Mouse (Mus musculus) thymus, postnatal 10 days (tissue): ENCODE data around the gene Kctd21.

ENCODE experiments used
- DNase-seq, 2 experiments: peaks; one replicate each; pipeline ENCODE4 v3.0.0; 2021; ENCODE audit warnings: low spot score in 2 of 2

Kctd21 gene

DNA sequence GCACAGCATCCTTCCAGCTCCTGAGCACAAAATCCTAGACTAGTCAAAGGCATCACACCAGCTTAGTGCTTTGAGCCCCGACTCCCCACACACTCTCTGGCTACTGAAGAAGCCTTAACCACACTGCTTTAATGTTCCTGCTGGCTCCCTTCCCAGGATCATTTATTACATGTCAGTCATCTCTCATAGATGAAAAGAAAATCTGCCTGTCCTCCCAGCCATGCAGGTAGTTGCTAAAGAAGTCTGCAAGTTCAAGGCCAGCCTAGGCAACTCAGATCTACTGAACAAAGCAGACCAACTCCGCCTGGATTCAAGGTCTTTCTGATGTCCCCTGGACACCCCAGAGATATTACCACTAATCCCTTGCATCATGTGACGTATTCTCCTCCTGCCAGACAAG, 14.4 kb upstream of the Kctd21 start:
- no peak for DNase-seq

DNA sequence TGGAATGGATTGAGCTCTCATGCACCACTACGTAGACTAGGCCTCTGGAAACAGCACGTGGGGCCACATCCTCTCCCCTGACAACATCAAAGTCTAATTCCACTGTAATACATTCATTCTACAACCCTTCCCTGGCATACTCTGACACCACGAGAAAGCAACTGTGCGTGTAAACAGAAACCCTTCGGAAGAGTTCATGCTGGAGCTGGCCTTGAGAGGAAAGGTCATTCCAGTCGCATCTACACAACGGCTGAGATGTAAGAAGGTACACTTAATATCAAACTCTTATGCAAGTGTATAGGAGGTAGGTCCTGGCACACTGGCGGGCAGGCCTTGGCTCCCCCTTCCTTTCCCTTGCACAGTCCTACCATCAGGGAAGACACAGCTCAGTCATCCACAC, 7.8 kb upstream of the Kctd21 start:
- DNase-seq: no peak

- DNase-seq: no peak
Observed at GRCm38 (mm10) chr7:97325156-97325985, 6.8 kb upstream of the Kctd21 start.

GRCm38 (mm10) chr7:97327376-97327775, 4.8 kb upstream of the Kctd21 start:
- no peak for DNase-seq

DNA sequence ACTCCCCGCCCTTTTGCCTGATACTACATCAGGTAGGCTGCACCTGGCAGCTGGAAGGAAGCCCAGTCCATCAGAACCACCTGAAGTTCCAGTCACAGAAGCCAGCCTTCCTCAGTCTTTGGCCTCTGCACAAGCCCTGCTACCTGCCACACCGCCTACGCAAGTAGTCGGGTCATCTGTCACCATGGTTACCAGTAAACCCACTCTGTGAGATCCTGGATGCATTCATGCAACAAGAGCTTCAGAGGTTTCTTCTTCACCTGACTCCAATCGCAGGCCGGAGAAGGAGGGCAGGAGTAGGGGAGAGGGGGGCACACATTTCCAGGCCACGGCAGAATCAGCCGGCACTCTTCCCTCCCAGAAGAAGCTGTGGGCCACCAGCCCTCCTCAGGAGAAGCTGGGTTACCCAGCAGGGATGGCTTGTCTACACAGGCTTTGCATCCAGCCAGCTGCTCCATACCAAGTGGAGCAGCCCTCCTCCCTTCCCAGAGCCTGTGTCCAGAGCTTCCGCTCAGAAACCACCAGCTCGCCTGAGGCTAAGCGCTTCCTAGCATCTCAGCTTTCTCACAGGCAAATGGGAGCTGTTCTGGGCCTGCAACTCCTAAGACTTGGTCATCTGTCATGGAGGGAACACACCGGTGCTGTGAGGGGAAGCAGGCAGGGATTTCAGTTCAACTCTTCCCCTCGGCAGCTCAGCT, 3.1 kb upstream of the Kctd21 start:
- DNase-seq: no peak

GRCm38 (mm10) chr7:97329676-97330075, 2.5 kb upstream of the Kctd21 start:
- no peak for DNase-seq

- peak in 1 of 2 experiments; percentile 6 for DNase-seq
Observed at GRCm38 (mm10) chr7:97330931-97331645, 1.0 kb upstream of the Kctd21 start.

GRCm38 (mm10) chr7:97332667-97333041, 527 bp downstream of the Kctd21 start:
- DNase-seq: no peak

- DNase-seq: peak in 1 of 2 experiments; percentile 8
Observed at GRCm38 (mm10) chr7:97333113-97333898, 1.2 kb downstream of the Kctd21 start.

DNA sequence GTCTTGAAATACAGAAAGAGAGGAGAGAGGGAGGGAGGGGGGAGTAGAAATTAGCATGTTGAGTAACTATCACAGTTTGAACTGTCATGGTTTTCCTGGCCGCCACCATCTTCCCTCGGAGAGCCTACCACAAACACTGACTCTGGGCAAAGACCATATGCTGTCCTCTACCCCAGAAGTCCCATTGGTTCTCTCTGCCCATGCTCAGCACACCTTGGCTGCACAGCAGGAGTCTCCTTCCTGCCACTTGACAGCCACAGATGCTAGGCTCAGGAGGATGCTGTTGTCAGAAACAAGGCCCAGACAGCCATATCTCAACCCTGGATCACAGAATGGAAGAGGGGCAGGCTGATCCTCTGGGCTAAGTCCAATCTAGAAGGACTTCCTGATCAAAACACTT, 2.3 kb downstream of the Kctd21 start:
- DNase-seq: no peak

GRCm38 (mm10) chr7:97336678-97337077, 4.6 kb downstream of the Kctd21 start:
- DNase-seq: no peak

GRCm38 (mm10) chr7:97338593-97338992, 6.5 kb downstream of the Kctd21 start:
- DNase-seq: no peak

DNA sequence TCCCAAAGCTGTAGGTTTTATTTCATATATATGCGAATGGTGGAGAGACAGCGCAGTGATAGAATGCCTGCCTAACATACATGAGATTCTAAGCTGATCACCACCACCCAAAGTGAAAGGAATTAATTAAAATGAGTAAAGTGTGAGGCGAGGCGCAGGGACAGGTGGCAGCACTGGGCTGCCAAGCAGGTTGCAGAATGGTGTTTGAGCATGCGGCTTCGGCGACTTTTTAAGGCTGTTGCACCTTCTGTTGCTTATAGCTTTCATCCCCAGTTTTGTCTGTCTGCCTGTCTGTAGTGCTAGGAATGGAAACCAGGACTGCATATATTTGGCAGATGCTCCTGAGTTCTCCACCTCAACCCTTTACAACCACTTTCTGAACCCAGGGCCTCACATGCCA, 7.5 kb downstream of the Kctd21 start:
- DNase-seq: no peak

- DNase-seq: no peak
Observed at GRCm38 (mm10) chr7:97340907-97341849, 9.1 kb downstream of the Kctd21 start.

GRCm38 (mm10) chr7:97342961-97343360, 10.8 kb downstream of the Kctd21 start:
- no peak for DNase-seq

DNA sequence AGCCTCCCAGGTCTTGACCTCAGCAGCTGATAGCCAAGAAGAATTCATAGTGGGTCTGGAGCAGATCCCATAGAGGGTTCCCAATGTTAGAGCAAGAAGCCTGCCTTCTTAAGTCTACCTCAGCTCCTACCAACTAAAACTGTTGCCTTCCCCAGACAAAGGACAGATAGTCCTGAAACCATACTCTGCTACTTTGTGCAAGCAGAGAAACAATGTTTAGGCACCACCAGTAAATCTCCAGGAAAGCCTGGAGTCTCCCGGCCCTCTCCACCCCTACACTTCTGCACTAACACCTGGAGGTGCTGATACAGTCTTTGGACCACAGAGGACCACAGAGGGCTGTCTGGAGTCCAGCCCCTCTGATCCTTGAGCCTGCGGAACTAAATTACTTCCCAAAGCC, 12.5 kb downstream of the Kctd21 start:
- DNase-seq: no peak

- no peak for DNase-seq
Observed at GRCm38 (mm10) chr7:97345229-97345871, 13.2 kb downstream of the Kctd21 start.

- no peak for DNase-seq
Observed at GRCm38 (mm10) chr7:97346111-97346821, 14.1 kb downstream of the Kctd21 start.

DNA sequence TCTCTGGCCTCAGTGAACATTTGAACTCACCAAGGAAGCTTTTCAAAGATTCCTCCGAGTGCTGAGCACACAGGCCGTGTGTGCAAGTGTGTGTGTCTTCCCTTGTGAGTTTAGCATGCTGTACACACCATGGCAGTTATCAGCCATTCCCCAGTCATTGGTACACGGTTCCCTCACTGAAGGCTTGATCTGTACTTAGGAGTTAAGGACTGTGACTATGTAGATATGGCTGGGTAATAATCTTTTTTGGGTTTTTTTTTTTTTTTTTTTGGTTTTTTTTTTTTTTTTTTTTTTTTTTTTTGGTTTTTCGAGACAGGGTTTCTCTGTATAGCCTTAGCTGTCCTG, 14.7 kb downstream of the Kctd21 start:
- no peak for DNase-seq

DNA sequence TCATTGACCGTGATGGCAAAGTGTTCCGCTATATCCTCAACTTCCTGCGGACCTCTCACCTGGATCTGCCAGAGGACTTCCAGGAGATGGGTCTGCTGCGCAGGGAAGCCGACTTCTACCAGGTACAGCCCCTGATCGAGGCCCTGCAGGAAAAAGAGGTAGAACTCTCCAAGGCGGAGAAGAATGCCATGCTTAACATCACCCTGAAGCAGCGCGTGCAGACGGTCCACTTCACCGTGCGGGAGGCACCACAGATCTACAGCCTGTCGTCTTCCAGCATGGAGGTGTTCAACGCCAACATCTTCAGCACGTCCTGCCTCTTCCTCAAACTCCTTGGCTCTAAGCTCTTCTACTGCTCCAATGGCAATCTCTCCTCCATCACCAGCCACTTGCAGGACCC, 15.3 kb downstream of the Kctd21 start:
- no peak for DNase-seq
